Mouse (Mus musculus): ENCODE results near the gene Cldn22. TPM values are rescaled to one million over a fixed set of nuclear protein-coding genes. Genes with fewer than 3 reads are reported as not detected.

Cldn22 gene
- polyA plus RNA-seq, 1 experiment = not detected

DNA sequence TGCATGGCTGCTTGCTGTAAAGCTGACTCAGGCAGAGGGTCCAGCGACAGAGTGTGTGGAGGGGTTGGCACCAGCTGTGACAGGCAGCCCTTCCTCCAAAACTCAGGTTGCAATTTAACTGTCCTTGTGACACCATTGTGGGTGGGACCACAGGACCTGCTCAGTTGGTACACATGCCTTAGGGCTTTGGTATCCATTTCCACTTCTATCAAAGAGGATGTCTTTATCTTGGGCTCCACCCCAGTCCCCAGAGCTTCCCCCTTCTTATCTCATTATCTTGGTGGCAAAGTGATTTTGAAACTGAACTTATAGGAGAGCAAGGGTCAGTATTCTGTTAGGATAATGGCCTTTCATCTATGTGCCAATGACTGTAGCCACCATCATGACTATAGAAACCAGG lies 9.7 kb downstream of the Cldn22 start:
- no peak overlapping the region for H3K9ac ChIP-seq (ENCODE audit: low read depth, poor library complexity, severe bottlenecking)
- no peaks in the 10 kb centered on the region for H3K9me3 ChIP-seq (replicated peaks; ENCODE audit: control insufficient read depth, insufficient read depth, low read length, poor library complexity, severe bottlenecking)
- H3K36me3 ChIP-seq (ENCODE audit: control insufficient read depth, insufficient read depth, low read length, poor library complexity, severe bottlenecking) = peaks cover 9% of the 10 kb centered on the region; the same call in 1 of the 2 replicates
- no peaks in the 10 kb centered on the region for H3K4me1 ChIP-seq (ENCODE audit: control insufficient read depth, insufficient read depth, low read length)
- no peak overlapping the region for H3K4me3 ChIP-seq (ENCODE audit: low read depth, low read length)
- TF ChIP-seq CTCF (IDR thresholded peaks at IDR 0.05; ENCODE audit: low read depth, low read length) = no peak
- H3K27ac ChIP-seq (ENCODE audit: insufficient read depth, low read length) = no peak overlapping the region
- H3K27me3 ChIP-seq (ENCODE audit: control insufficient read depth, insufficient read depth, low read length, poor library complexity, severe bottlenecking) = no peaks in the 10 kb centered on the region

DNA sequence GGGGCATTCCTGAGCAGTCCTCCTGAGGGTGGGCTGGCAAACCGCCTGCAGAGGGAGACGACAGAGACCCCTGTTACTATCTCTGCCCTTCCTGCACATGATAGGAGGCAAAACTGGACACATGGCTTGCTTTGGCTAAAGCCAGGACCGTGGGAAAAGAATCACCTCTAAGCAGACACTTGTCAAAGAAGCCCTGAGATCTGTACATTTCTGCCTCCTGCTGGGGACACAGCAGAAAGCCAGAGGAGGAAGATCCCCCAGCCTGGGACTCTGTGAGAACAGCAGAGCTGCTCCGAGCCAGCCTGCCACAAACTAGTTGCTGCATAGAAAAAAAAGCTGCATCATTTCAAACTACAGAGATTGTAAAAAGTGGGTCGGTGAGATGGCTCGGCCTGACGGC lies 18.8 kb downstream of the Cldn22 start:
- peaks cover 16% of the 10 kb centered on the region for H3K36me3 ChIP-seq (ENCODE audit: control insufficient read depth, insufficient read depth, low read length, poor library complexity, severe bottlenecking)

DNA sequence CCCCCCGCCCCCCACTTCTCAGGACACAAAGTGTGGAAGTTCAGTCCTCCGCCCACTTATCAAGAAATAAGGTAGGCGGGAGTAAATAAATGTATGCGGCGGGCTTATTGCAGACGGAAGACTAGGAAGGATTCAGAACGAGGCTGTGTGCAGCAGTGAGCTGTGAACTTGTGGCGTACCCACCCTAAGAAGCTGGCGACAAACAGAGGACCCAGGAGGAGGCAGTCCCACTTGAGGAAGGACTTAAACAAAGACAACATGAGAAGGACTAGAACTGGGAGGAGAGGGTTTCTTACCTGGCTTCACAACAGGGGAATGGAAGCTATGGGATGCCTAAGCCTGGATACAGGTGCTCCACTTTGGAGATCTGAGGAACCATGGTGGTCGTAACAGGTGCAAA lies 19.4 kb downstream of the Cldn22 start:
- no peak for TF ChIP-seq POLR2A (IDR thresholded peaks at IDR 0.05; ENCODE audit: insufficient read depth, low read length)
- TF ChIP-seq CTCF (IDR thresholded peaks at IDR 0.05; ENCODE audit: low read depth, low read length) = no peak
- no peak for TF ChIP-seq EP300 (IDR thresholded peaks at IDR 0.05; ENCODE audit: insufficient read depth, low read depth, low read length)
- Histone ChIP-seq H3K36me3 (ENCODE audit: control insufficient read depth, insufficient read depth, low read length, poor library complexity, severe bottlenecking) (peaks cover 16% of the 10 kb centered on the region), H3K27ac (ENCODE audit: insufficient read depth, low read length) (no peak overlapping the region), H3K9ac (ENCODE audit: low read depth, poor library complexity, severe bottlenecking) (no peak overlapping the region), H3K4me3 (ENCODE audit: low read depth, low read length) (no peak overlapping the region), H3K9me3 (replicated peaks; ENCODE audit: control insufficient read depth, insufficient read depth, low read length, poor library complexity, severe bottlenecking) (peaks cover 5% of the 10 kb centered on the region; the same call in 1 of the 2 replicates), H3K4me1 (ENCODE audit: control insufficient read depth, insufficient read depth, low read length) (no peaks in the 10 kb centered on the region), H3K27me3 (ENCODE audit: control insufficient read depth, insufficient read depth, low read length, poor library complexity, severe bottlenecking) (no peaks in the 10 kb centered on the region)

More for the DNA sequence above, 18.8 kb downstream of the Cldn22 start:
- Histone ChIP-seq H3K4me3 (ENCODE audit: low read depth, low read length) (no peak overlapping the region), H3K9ac (ENCODE audit: low read depth, poor library complexity, severe bottlenecking) (no peak overlapping the region), H3K4me1 (ENCODE audit: control insufficient read depth, insufficient read depth, low read length) (no peaks in the 10 kb centered on the region), H3K9me3 (replicated peaks; ENCODE audit: control insufficient read depth, insufficient read depth, low read length, poor library complexity, severe bottlenecking) (peaks cover 5% of the 10 kb centered on the region; the same call in 1 of the 2 replicates), H3K27ac (ENCODE audit: insufficient read depth, low read length) (no peak overlapping the region), H3K27me3 (ENCODE audit: control insufficient read depth, insufficient read depth, low read length, poor library complexity, severe bottlenecking) (no peaks in the 10 kb centered on the region)
- TF ChIP-seq CTCF (IDR thresholded peaks at IDR 0.05; ENCODE audit: low read depth, low read length) (no peak), EP300 (IDR thresholded peaks at IDR 0.05; ENCODE audit: insufficient read depth, low read depth, low read length) (no peak), POLR2A (IDR thresholded peaks at IDR 0.05; ENCODE audit: insufficient read depth, low read length) (no peak)

DNA sequence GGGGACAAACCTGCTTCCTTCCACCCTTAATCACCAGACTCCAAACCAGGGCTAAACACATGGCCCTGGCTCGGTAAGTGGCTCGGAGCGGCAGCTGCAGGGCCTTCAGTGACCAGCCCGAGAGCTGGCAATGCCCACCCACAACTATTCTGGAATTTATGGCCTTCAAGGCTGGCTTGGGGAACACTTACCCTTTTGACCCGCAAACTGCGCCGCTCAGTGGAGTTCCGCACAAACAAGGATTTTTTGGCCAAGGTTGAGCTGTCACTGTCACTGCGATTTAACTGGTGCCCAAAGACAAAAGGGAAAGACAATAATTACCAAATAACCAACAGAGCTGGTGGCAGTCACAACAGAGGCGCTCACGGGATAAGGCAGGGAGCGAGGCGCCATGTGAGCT lies 21.7 kb downstream of the Cldn22 start:
- H3K4me1 ChIP-seq (ENCODE audit: control insufficient read depth, insufficient read depth, low read length) = no peaks in the 10 kb centered on the region
- peaks cover 18% of the 10 kb centered on the region for H3K36me3 ChIP-seq (ENCODE audit: control insufficient read depth, insufficient read depth, low read length, poor library complexity, severe bottlenecking)
- no peak overlapping the region for H3K4me3 ChIP-seq (ENCODE audit: low read depth, low read length)
- no peak overlapping the region for H3K9ac ChIP-seq (ENCODE audit: low read depth, poor library complexity, severe bottlenecking)
- no peak for TF ChIP-seq POLR2A (IDR thresholded peaks at IDR 0.05; ENCODE audit: insufficient read depth, low read length)
- no peak for TF ChIP-seq CTCF (IDR thresholded peaks at IDR 0.05; ENCODE audit: low read depth, low read length)
- TF ChIP-seq EP300 (IDR thresholded peaks at IDR 0.05; ENCODE audit: insufficient read depth, low read depth, low read length) = no peak
- no peaks in the 10 kb centered on the region for H3K27me3 ChIP-seq (ENCODE audit: control insufficient read depth, insufficient read depth, low read length, poor library complexity, severe bottlenecking)
- no peak overlapping the region for H3K27ac ChIP-seq (ENCODE audit: insufficient read depth, low read length)
- H3K9me3 ChIP-seq (replicated peaks; ENCODE audit: control insufficient read depth, insufficient read depth, low read length, poor library complexity, severe bottlenecking) = no peaks in the 10 kb centered on the region

DNA sequence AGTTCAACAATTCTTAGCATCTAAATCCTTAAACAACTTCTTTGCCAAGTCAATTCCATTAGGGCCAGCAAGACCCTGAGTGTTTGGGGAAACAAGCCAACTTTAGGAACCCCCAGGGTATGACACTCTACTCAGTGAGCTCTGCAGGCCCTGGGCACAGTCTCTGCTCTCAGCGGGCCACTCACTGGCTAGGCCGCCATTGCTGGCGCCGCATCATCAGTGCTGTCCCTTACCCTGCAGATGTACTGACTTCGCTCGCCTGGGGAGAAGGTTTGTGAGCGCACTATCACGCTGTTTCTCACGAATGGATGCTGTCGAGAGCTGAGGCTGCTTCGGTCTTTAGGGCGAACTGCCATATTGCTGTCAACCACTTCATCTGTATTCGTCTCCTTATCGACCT lies 22.9 kb downstream of the Cldn22 start:
- Histone ChIP-seq H3K9ac (ENCODE audit: low read depth, poor library complexity, severe bottlenecking) (no peak overlapping the region), H3K27me3 (ENCODE audit: control insufficient read depth, insufficient read depth, low read length, poor library complexity, severe bottlenecking) (no peaks in the 10 kb centered on the region), H3K36me3 (ENCODE audit: control insufficient read depth, insufficient read depth, low read length, poor library complexity, severe bottlenecking) (peaks cover 17% of the 10 kb centered on the region), H3K4me1 (ENCODE audit: control insufficient read depth, insufficient read depth, low read length) (no peaks in the 10 kb centered on the region), H3K27ac (ENCODE audit: insufficient read depth, low read length) (no peak overlapping the region), H3K4me3 (ENCODE audit: low read depth, low read length) (no peak overlapping the region), H3K9me3 (replicated peaks; ENCODE audit: control insufficient read depth, insufficient read depth, low read length, poor library complexity, severe bottlenecking) (no peaks in the 10 kb centered on the region)
- no peak for TF ChIP-seq CTCF (IDR thresholded peaks at IDR 0.05; ENCODE audit: low read depth, low read length)
- no peak for TF ChIP-seq EP300 (IDR thresholded peaks at IDR 0.05; ENCODE audit: insufficient read depth, low read depth, low read length)
- no peak for TF ChIP-seq POLR2A (IDR thresholded peaks at IDR 0.05; ENCODE audit: insufficient read depth, low read length)

DNA sequence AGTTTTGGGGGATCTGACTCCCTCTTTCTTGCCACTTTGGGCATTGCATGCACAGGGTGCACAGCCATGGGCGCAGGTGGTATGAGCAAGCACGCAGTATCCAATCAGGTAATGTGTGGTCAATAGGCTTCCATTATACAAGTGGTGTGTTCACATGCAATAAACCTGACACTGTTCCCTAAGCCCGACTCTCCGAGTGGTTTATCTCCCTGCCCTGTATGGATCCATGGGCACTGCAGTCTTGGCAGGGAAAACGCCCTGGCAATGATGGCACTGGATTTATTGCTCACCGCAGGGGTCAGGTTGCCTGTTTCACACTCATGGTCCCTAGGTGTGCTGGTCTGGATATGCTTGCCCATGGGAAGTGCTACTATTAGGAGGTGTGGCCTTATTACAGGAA lies 23.6 kb downstream of the Cldn22 start:
- no peak for TF ChIP-seq POLR2A (IDR thresholded peaks at IDR 0.05; ENCODE audit: insufficient read depth, low read length)
- TF ChIP-seq EP300 (IDR thresholded peaks at IDR 0.05; ENCODE audit: insufficient read depth, low read depth, low read length) = no peak
- no peak for TF ChIP-seq CTCF (IDR thresholded peaks at IDR 0.05; ENCODE audit: low read depth, low read length)
- Histone ChIP-seq H3K9me3 (replicated peaks; ENCODE audit: control insufficient read depth, insufficient read depth, low read length, poor library complexity, severe bottlenecking) (no peaks in the 10 kb centered on the region), H3K27ac (ENCODE audit: insufficient read depth, low read length) (no peak overlapping the region), H3K4me3 (ENCODE audit: low read depth, low read length) (no peak overlapping the region), H3K36me3 (ENCODE audit: control insufficient read depth, insufficient read depth, low read length, poor library complexity, severe bottlenecking) (peaks cover 17% of the 10 kb centered on the region), H3K4me1 (ENCODE audit: control insufficient read depth, insufficient read depth, low read length) (no peaks in the 10 kb centered on the region), H3K9ac (ENCODE audit: low read depth, poor library complexity, severe bottlenecking) (no peak overlapping the region), H3K27me3 (ENCODE audit: control insufficient read depth, insufficient read depth, low read length, poor library complexity, severe bottlenecking) (no peaks in the 10 kb centered on the region)
